Mouse (Mus musculus): ENCODE results near the gene Nfe2l2. TPM values are rescaled to one million over a fixed set of nuclear protein-coding genes. Genes with fewer than 3 reads are reported as not detected.

Gene Nfe2l2
- total RNA-seq, 2 experiments from 2014 or later, result 11.3 to 13.1 TPM

DNA sequence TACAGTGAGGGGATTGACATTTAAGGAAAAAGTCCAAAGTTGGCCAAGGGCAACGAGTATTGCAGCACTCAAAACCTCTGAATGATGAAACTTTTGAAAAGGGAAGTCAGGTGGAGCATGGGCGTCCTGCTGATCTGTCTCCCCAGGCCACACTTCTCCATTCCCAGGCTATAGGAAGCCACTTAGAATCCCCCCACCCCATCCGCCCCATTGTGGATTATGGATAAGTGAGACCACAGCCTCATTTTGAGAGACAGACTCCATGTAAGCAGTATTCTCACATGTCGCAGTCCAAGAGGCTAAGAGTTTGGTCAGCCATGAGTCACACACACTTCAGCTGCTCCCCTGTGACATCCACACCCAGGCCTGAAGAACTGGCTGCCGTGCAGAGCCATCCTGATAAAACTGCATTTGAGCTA lies 26.8 kb upstream of the Nfe2l2 start:
- DNase-seq (ENCODE audit: extremely low spot score in 1 of 2, low spot score in 2 of 2), result no peak
- TF ChIP-seq CTCF (IDR thresholded peaks at IDR 0.05), result no peak
- H3K4me3 ChIP-seq, result no peak overlapping the region
- intact Hi-C loops (cut with DNase I), result no loop called here
- no peak overlapping the region for H3K27ac ChIP-seq

GRCm38 (mm10) chr2:75730052-75730451 lies 25.6 kb upstream of the Nfe2l2 start:
- no peak overlapping the region for H3K4me3 ChIP-seq
- no peak overlapping the region for H3K27ac ChIP-seq
- intact Hi-C loops (cut with DNase I), result no loop called here
- DNase-seq (ENCODE audit: extremely low spot score in 1 of 2, low spot score in 2 of 2), result no peak
- TF ChIP-seq CTCF (IDR thresholded peaks at IDR 0.05), result no peak

- intact Hi-C loops (cut with DNase I), result no loop called here
- Histone ChIP-seq H3K4me3 (no peak overlapping the region), H3K27ac (no peak overlapping the region)
- no peak for TF ChIP-seq CTCF (IDR thresholded peaks at IDR 0.05)
- DNase-seq (ENCODE audit: extremely low spot score in 1 of 2, low spot score in 2 of 2), result no peak
These were observed 20.5 kb upstream of the Nfe2l2 start for GRCm38 (mm10) chr2:75724863-75725445.

GRCm38 (mm10) chr2:75723481-75723880 lies 19.0 kb upstream of the Nfe2l2 start:
- no peak overlapping the region for H3K27ac ChIP-seq
- intact Hi-C loops (cut with DNase I), result no loop called here
- H3K4me3 ChIP-seq, result no peak overlapping the region
- TF ChIP-seq CTCF (IDR thresholded peaks at IDR 0.05), result no peak
- no peak for DNase-seq (ENCODE audit: extremely low spot score in 1 of 2, low spot score in 2 of 2)

GRCm38 (mm10) chr2:75722893-75723292 lies 18.5 kb upstream of the Nfe2l2 start:
- no peak overlapping the region for H3K4me3 ChIP-seq
- no peak for TF ChIP-seq CTCF (IDR thresholded peaks at IDR 0.05)
- H3K27ac ChIP-seq, result no peak overlapping the region
- DNase-seq (ENCODE audit: extremely low spot score in 1 of 2, low spot score in 2 of 2), result no peak
- intact Hi-C loops (cut with DNase I), result no loop called here

DNA sequence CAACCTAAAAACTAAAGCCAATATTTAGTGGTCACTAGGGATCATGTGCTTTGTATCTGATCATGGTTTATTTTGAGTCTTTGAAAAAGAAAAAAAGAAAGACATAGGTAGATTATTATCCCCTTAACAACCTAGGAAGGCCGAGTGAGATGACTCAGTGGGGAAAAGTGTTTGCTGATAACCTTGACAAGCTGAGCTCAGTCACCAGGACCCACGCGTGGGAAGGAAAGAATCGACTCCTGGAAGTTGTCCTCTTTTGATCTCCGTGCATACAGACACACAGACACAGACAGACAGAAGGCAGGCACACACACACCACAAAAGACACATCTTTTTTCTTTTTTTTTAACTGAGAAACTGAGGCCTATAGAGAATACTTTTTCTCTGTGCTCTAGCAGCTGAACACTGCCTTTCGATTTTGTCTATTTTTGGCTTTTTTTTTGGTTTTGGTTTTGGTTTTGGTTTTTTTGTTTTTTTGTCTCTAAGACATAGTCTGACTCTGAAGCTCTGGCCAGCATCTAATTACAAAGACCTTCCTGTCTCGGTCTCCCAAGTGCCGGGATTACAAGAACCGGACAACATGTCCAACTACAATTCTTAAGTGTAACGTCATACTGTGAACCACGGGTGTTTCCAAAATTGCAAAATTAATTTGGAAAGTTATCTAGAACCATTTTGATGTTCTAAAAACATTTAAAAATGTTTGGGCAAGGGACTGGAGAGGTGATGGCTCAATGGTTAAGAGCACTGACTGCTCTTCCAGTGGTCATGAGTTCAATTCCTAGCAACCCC lies 16.0 kb upstream of the Nfe2l2 start:
- no peak for DNase-seq (ENCODE audit: extremely low spot score in 1 of 2, low spot score in 2 of 2)
- no peak for TF ChIP-seq CTCF (IDR thresholded peaks at IDR 0.05)
- H3K27ac ChIP-seq, result no peak overlapping the region
- no peak overlapping the region for H3K4me3 ChIP-seq
- intact Hi-C loops (cut with DNase I), result no loop called here

- intact Hi-C loops (cut with DNase I), result no loop called here
- H3K4me3 ChIP-seq, result no peak overlapping the region
- TF ChIP-seq CTCF (IDR thresholded peaks at IDR 0.05), result no peak
- no peak for DNase-seq (ENCODE audit: extremely low spot score in 1 of 2, low spot score in 2 of 2)
- no peak overlapping the region for H3K27ac ChIP-seq
These were observed 15.0 kb upstream of the Nfe2l2 start for GRCm38 (mm10) chr2:75719331-75719869.

GRCm38 (mm10) chr2:75716046-75717016 lies 11.9 kb upstream of the Nfe2l2 start:
- no peak for DNase-seq (ENCODE audit: extremely low spot score in 1 of 2, low spot score in 2 of 2)
- no peak overlapping the region for H3K27ac ChIP-seq
- H3K4me3 ChIP-seq, result no peak overlapping the region
- TF ChIP-seq CTCF (IDR thresholded peaks at IDR 0.05), result no peak
- intact Hi-C loops (cut with DNase I), result no loop called here

- DNase-seq (ENCODE audit: extremely low spot score in 1 of 2, low spot score in 2 of 2), result no peak
- no peak overlapping the region for H3K27ac ChIP-seq
- TF ChIP-seq CTCF (IDR thresholded peaks at IDR 0.05), result no peak
- intact Hi-C loops (cut with DNase I), result no loop called here
- H3K4me3 ChIP-seq, result no peak overlapping the region
These were observed 10.3 kb upstream of the Nfe2l2 start for GRCm38 (mm10) chr2:75714766-75715165.

GRCm38 (mm10) chr2:75713083-75713482 lies 8.6 kb upstream of the Nfe2l2 start:
- TF ChIP-seq CTCF (IDR thresholded peaks at IDR 0.05), result no peak
- no peak for DNase-seq (ENCODE audit: extremely low spot score in 1 of 2, low spot score in 2 of 2)
- intact Hi-C loops (cut with DNase I), result no loop called here
- Histone ChIP-seq H3K4me3 (no peak overlapping the region), H3K27ac (no peak overlapping the region)

- Histone ChIP-seq H3K27ac (no peak overlapping the region), H3K4me3 (no peak overlapping the region)
- TF ChIP-seq CTCF (IDR thresholded peaks at IDR 0.05), result no peak
- intact Hi-C loops (cut with DNase I), result loop anchor here (10.0 kb wide), 1 partner anchor 67 kb away; no protein-coding TSS in a partner anchor
- DNase-seq (ENCODE audit: extremely low spot score in 1 of 2, low spot score in 2 of 2), result no peak
These were observed 3.0 kb upstream of the Nfe2l2 start for GRCm38 (mm10) chr2:75707420-75707819.
